Mouse (Mus musculus) G1E (cell line): ENCODE measurements around the gene Defb47. TPM values are rescaled to one million over a fixed set of nuclear protein-coding genes. Genes with fewer than 3 reads are reported as not detected.

ENCODE experiments used
- ATAC-seq: 2 replicates; pipeline ENCODE4 v1.8.0; 2016; ENCODE audit warnings: mild to moderate bottlenecking; ENCODE audit not compliant: insufficient number of reproducible peaks, poor library complexity, low FRiP score, severe bottlenecking; ENCODE audit errors: extremely low read depth
- DNase-seq: peaks from one replicate; pipeline ENCODE4 v3.0.0; 2012; ENCODE audit warnings: low spot score
- H3K27me3 ChIP-seq: 2 replicates; pipeline ENCODE4 v1.6.1; 2012; ENCODE audit warnings: mild to moderate bottlenecking, low read length, inconsistent platforms; ENCODE audit not compliant: insufficient read depth
- H3K36me3 ChIP-seq: replicated peaks from 2 replicates; pipeline ENCODE3; 2012; ENCODE audit warnings: mild to moderate bottlenecking, inconsistent platforms
- H3K4me1 ChIP-seq: 2 replicates; pipeline ENCODE4 v1.6.1; 2012; ENCODE audit warnings: low read depth, low read length, inconsistent platforms, mixed read lengths; ENCODE audit not compliant: insufficient read depth
- H3K4me3 ChIP-seq: 2 replicates; pipeline ENCODE4 v1.5.1; 2012; ENCODE audit warnings: low read depth, mild to moderate bottlenecking, inconsistent platforms, low read length, moderate library complexity, mixed read lengths
- H3K9me3 ChIP-seq: replicated peaks from 2 replicates; pipeline ENCODE4 v1.6.1; 2012; ENCODE audit warnings: inconsistent platforms
- CTCF ChIP-seq: IDR thresholded peaks from 2 replicates; pipeline ENCODE4 v1.5.1; 2012; ENCODE audit warnings: low read depth, low read length, inconsistent platforms, mixed read lengths
- GATA1 ChIP-seq: IDR thresholded peaks from 2 replicates; pipeline ENCODE4 v1.6.1; 2012; ENCODE audit warnings: borderline replicate concordance, low read length, inconsistent platforms, mixed read lengths
- GATA2 ChIP-seq: IDR thresholded peaks from 2 replicates; pipeline ENCODE4 v1.6.1; 2012; ENCODE audit warnings: low read depth, low read length, inconsistent platforms, borderline replicate concordance
- POLR2AphosphoS5 ChIP-seq: IDR thresholded peaks from 2 replicates; pipeline ENCODE4 v1.6.1; 2012; ENCODE audit warnings: low read depth, low read length, inconsistent platforms; ENCODE audit not compliant: insufficient replicate concordance
- TAL1 ChIP-seq: conservative IDR thresholded peaks from 2 replicates; pipeline ENCODE4 v1.6.1; 2012; ENCODE audit warnings: low read depth, low read length, inconsistent platforms, mixed read lengths
- polyA plus RNA-seq: library from polyadenylated mRNA; stranded (reverse); fragments of >175 nt; gene quantifications from 2 replicates; pipeline ENCODE4 v1.2.3, GENCODE M21; 2012
- total RNA-seq, 2 experiments: library from RNA; stranded (forward) in 1 of 2; stranded (reverse) in 1 of 2; fragments of 200-1000 nt in 1 of 2; fragments of >200 nt in 1 of 2; fragmentation: Nextera tagmentation in 1 of 2; gene quantifications; 2 replicates each; pipeline ENCODE4 v1.2.3; 2014 to 2017

Defb47 gene
- total and polyA plus RNA-seq, 3 experiments = not detected

DNA sequence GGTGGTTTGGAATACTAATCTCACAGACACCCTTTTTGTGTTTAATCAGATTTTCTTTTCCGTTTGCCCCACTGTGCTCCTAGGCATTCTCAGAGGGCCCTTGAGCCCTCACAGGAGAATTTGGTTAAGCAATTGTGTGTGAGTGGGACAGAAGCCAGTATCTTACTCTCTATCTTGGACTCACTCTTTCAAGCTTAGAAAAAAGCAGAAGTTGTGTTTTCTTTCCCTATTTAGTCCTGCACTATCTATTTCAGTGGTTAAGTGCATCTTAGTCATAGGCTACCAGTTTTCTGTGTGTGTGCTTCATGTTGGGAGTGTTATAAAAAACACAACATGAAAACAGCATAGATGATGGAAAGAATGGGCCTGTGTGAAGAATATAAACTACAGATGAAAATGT, 18.1 kb upstream of the Defb47 start:
- H3K4me3 ChIP-seq = no peak overlapping the region
- no peak for ATAC-seq
- no peak for DNase-seq
- no peaks in the 10 kb centered on the region for H3K9me3 ChIP-seq
- TF ChIP-seq CTCF = no peak
- TF ChIP-seq POLR2AphosphoS5 = no peak
- no peak for TF ChIP-seq GATA2
- no peaks in the 10 kb centered on the region; the same call in 1 of the 2 replicates for H3K4me1 ChIP-seq
- H3K27me3 ChIP-seq = no peaks in the 10 kb centered on the region
- H3K36me3 ChIP-seq = no peaks in the 10 kb centered on the region

DNA sequence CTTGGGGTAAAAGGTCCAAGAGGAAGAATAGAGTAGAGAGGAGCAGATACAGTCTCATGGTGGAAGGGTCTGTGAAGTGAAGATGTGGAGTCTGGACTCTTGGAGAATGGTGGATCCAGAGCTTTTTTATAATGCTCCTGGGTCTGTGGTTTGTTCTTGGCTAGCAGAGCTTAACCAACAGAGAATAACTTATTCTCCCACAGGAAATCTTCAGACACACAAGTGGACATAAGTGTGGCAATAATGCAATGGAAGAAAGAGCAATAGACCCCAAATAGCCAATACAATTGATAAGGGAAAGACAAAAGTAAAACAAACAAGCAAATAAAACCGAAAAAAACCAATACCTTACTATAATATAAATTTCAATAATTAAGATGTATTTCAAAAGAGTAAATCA, 13.5 kb upstream of the Defb47 start, which contains the start of gene Defb48:
TSS of gene Defb48 (minus strand) at position 101 of the 400 bp plus-strand sequence.
- no peaks in the 10 kb centered on the region for H3K9me3 ChIP-seq
- TF ChIP-seq TAL1 (no peak), GATA2 (no peak), GATA1 (no peak), CTCF (no peak), POLR2AphosphoS5 (no peak)

DNA sequence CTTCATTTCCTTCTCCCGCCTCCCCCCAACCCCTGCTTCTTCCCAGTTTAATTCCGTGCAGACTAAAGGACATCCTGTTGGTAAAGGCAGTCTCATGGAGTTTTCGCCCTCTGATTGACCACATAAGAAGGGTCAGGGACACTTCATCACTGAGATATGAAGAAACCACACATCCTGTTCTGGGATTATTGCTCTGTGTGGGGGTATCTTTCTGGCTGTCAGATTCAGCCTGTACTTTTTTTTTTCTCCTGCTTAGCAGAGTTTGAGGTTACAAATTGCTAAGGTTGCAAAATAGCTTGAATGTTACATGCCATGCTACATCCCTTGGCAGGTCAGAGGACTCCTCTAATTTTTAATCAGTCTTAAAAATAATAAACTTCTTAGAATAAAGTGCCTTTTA, 6.6 kb upstream of the Defb47 start:
- no peak for ATAC-seq
- DNase-seq = no peak
- TF ChIP-seq GATA2 (no peak), POLR2AphosphoS5 (no peak), GATA1 (no peak)
- no peak overlapping the region for H3K4me3 ChIP-seq
- H3K36me3 ChIP-seq = no peaks in the 10 kb centered on the region
- H3K27me3 ChIP-seq = no peaks in the 10 kb centered on the region; the same call in 1 of the 2 replicates
- H3K9me3 ChIP-seq = no peaks in the 10 kb centered on the region
- no peaks in the 10 kb centered on the region for H3K4me1 ChIP-seq

More for the DNA sequence above, 13.5 kb upstream of the Defb47 start, which contains the start of gene Defb48:
- Histone ChIP-seq H3K36me3 (no peaks in the 10 kb centered on the region), H3K4me1 (no peaks in the 10 kb centered on the region), H3K27me3 (no peaks in the 10 kb centered on the region), H3K4me3 (no peak within 1 kb of the TSS)
- DNase-seq = no peak
- ATAC-seq = no peak

DNA sequence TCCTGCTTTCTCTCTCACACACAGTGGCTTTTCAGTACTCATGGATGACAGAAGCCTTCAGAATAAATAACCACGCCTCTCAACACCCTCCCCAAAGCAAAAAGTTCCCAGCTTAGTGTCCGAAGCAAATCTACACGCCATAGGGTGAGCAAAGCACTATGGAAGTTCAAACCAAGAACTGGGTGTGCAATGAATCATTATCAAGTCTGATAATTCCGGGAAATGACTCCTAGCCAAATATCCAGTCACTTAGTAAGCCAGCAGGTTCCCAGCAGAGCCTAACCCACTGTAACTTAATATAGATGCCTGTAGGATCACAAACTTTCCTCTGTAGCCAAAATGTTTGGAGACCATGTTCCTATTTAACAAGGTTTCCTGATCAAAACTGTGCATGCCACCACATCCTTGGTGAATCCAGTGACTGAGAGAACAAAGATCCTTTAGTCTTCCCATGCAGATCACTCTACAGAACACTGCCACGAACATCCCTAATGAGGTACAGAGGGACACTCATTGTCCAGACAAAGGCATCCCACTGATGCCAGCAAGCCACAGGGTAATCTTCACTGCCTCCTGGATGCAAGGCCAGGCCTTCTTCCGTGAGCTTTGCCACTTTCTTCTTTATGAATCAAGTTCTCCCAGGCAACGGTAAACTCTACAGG, 5.9 kb upstream of the Defb47 start:
- no peak overlapping the region for H3K4me3 ChIP-seq
- no peaks in the 10 kb centered on the region for H3K4me1 ChIP-seq
- H3K36me3 ChIP-seq = no peaks in the 10 kb centered on the region
- no peaks in the 10 kb centered on the region; the same call in 1 of the 2 replicates for H3K27me3 ChIP-seq
- ATAC-seq (no peak), DNase-seq (no peak)
- no peaks in the 10 kb centered on the region for H3K9me3 ChIP-seq
- TF ChIP-seq POLR2AphosphoS5 (no peak), GATA2 (no peak), TAL1 (no peak), CTCF (no peak), GATA1 (no peak)

DNA sequence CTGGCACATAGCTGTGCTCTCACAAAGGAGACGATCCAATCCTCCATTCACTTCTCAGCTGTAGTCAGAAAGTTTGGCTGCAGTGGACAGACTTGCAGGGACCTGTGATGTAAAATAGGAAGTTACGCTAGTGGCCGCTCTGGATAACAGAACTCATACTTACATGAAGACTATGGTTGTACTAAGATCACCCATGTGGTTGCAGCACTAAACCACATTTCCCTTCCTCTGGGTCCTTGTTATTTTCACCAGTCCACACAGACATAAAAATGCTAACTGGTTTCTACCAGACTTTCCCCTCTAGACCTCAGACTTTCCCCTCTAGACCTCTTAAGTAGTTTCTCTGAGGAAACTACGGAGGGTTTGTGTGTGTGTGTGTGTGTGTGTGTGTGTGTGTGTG, 1.1 kb downstream of the Defb47 start:
- Histone ChIP-seq H3K36me3 (no peaks in the 10 kb centered on the region), H3K4me3 (no peak overlapping the region), H3K4me1 (no peaks in the 10 kb centered on the region), H3K27me3 (0 out of 2 replicates have a peak, but pooled peaks cover 3% of the 10 kb centered on the region), H3K9me3 (no peaks in the 10 kb centered on the region)
- TF ChIP-seq TAL1 (no peak), CTCF (no peak), GATA1 (no peak), GATA2 (no peak), POLR2AphosphoS5 (no peak)
- ATAC-seq (no peak), DNase-seq (no peak)

DNA sequence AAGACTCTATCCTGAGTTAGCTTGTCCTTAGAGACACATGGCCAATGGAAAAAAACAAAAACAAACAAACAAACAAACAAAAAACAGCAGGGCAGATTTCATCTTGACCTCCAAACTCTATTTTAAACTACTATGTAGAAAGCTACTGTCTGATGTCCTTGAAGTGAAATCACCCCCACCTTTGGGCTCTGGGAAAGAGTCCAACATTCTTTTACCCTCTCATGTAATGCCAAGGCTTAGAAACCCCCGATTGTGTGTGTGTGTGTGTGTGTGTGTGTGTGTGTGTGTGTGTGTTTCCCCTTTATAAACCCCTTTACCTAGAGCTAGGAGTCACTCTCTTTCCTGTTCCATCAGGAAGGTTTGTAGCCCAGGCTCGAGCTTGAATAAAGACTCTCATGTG, 4.7 kb downstream of the Defb47 start:
- no peak overlapping the region for H3K4me3 ChIP-seq
- no peak for ATAC-seq
- DNase-seq = no peak
- H3K4me1 ChIP-seq = no peaks in the 10 kb centered on the region
- no peak for TF ChIP-seq GATA1
- TF ChIP-seq GATA2 = no peak
- TF ChIP-seq POLR2AphosphoS5 = no peak
- H3K27me3 ChIP-seq = peaks cover 3% of the 10 kb centered on the region; the same call in 1 of the 2 replicates
- no peaks in the 10 kb centered on the region for H3K36me3 ChIP-seq
- no peaks in the 10 kb centered on the region for H3K9me3 ChIP-seq

DNA sequence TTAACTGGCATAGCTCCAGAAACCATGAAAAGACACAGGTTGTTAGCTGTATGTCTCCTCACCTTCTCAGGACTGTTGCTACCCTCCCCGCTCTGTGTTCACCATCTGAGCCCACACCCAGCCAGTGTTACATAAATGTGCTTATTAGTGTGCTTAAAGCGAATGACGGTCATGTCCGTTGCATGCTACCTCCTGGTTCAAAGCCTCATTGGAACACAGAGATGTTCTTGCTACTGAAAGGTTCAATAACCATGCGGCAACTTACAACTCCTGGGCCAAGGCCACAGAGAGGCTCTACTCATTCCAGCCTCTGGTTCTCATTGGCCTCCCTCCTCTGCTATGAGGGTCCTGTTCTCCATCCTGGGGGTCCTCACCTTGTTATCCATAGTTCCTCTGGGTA, 13.6 kb downstream of the Defb47 start, which contains the start of gene Defb43:
TSS of gene Defb43 (plus strand) at position 301 of the 400 bp plus-strand sequence.
- ATAC-seq (no peak), DNase-seq (no peak)
- no peak within 1 kb of the TSS for H3K4me3 ChIP-seq
- H3K9me3 ChIP-seq = no peaks in the 10 kb centered on the region
- H3K27me3 ChIP-seq = peaks cover 3% of the 10 kb centered on the region; the same call in 1 of the 2 replicates
- TF ChIP-seq GATA2 (no peak), POLR2AphosphoS5 (no peak), CTCF (no peak), TAL1 (no peak), GATA1 (no peak)
- no peaks in the 10 kb centered on the region for H3K36me3 ChIP-seq
- no peaks in the 10 kb centered on the region for H3K4me1 ChIP-seq
